Mouse (Mus musculus): ENCODE measurements around the gene Spx.

DNA sequence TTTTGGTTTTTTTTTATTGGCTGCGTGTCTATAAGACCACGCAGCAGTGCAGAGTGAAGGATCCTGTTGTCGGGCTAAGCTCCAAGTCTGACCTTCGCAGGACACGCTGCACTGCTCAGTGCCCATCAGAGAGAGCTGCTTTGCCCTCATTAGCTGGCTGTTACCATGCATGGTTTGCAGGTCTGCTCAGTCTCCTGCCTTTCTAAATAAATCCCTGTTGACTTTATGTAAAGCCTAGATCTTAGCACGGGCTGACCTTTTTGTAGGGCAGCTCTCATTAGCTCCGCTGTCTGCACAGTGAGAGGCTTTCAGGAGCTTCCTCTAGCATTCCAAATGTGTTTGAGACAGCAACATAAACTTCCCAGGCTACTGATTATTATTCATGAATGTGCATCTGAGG lies 44.8 kb downstream of the Spx start:
- TF ChIP-seq GATA1 (IDR thresholded peaks at IDR 0.05; ENCODE audit: borderline replicate concordance, low read length) = no peak
- no peak for TF ChIP-seq FLI1 (IDR thresholded peaks at IDR 0.05; ENCODE audit: low read length)
